Mouse (Mus musculus) kidney, adult 2 months (tissue): ENCODE data around the gene Spats1.
"Not testable (repeated sequence)": the region's sequence is repeated elsewhere in the genome, so short reads cannot be mapped to it uniquely, and the experiment has no call there.

Experiments used
- CTCF ChIP-seq: fragments of 200-500 bp; conservative IDR thresholded peaks from 2 replicates; pipeline ENCODE4 v1.5.1; 2011; ENCODE audit warnings: low read depth, mild to moderate bottlenecking, control low read depth, low read length, moderate library complexity, mixed read lengths; ENCODE audit not compliant: insufficient read depth, insufficient read length
- POLR2A ChIP-seq: fragments of 200-500 bp; IDR thresholded peaks from one replicate; pipeline ENCODE4 v1.6.1; 2011; ENCODE audit warnings: low read depth, low read length, control low read depth

GRCm38 (mm10) chr17:45411617-45412016, 63.6 kb downstream of the Spats1 start:
- TF ChIP-seq CTCF, POLR2A: not testable (repeated sequence)
